Mouse (Mus musculus) gastrocnemius, adult 2 months (tissue): ENCODE measurements around the gene Asna1. TPM values are rescaled to one million over a fixed set of nuclear protein-coding genes. Genes with fewer than 3 reads are reported as not detected.

ENCODE experiments used
- DNase-seq: peaks from one replicate; pipeline ENCODE4 v3.0.0; 2022
- H3K27ac ChIP-seq: fragments of 200-600 bp; 2 replicates; pipeline ENCODE4 v1.8.1; 2022; ENCODE audit warnings: mild to moderate bottlenecking
- H3K4me3 ChIP-seq: fragments of 200-600 bp; 2 replicates; pipeline ENCODE4 v1.8.1; 2022; ENCODE audit warnings: mild to moderate bottlenecking, moderate library complexity
- CTCF ChIP-seq: fragments of 200-600 bp; IDR thresholded peaks from 2 replicates; pipeline ENCODE4 v1.8.1; 2022; ENCODE audit warnings: antibody characterized with exemption, mild to moderate bottlenecking, moderate library complexity
- intact Hi-C: fragments of 180-260 bp; cut with DNase I; formaldehyde crosslinking; loops from one replicate; pipeline ENCODE4 v1.15.1; 2025
- microRNA-seq: library from miRNA; unstranded; fragments of <30 nt; microRNA quantifications from one replicate; pipeline ENCODE4 v1.2.0, GENCODE M21; 2021
- total RNA-seq, 2 experiments: library from RNA; stranded (reverse); gene quantifications; 2 replicates each; pipeline ENCODE4 v1.2.3; 2021

The Asna1 gene
- total RNA-seq, 2 experiments from 2014 or later: 50.6 to 58.0 TPM

GRCm38 (mm10) chr8:84975434-84975833, 49.6 kb downstream of the Asna1 start:
- DNase-seq: peak; percentile 66
- H3K27ac ChIP-seq: peak overlapping the region; percentile 100

GRCm38 (mm10) chr8:84974543-84975142, 50.4 kb downstream of the Asna1 start:
- no peak for DNase-seq
- Histone ChIP-seq H3K27ac (peak overlapping the region; percentile 100), H3K4me3 (no peak overlapping the region)
- intact Hi-C loops: loop anchor here (1.0 to 10.0 kb wide), 4 partner anchors 16 to 310 kb away; partner anchors contain the start of genes Calr, Dhps, Hook2 and Ier2
- TF ChIP-seq CTCF: no peak

More at GRCm38 (mm10) chr8:84975434-84975833, 49.6 kb downstream of the Asna1 start:
- peak; percentile 88 for TF ChIP-seq CTCF
- intact Hi-C loops: loop anchor here (1.0 to 10.0 kb wide), 4 partner anchors 15 to 311 kb away; partner anchors contain the start of genes Calr, Dhps, Hook2 and Ier2
- peak overlapping the region; percentile 89 for H3K4me3 ChIP-seq

- peak; percentile 72 for DNase-seq
- intact Hi-C loops: loop anchor here (10.0 kb wide), 1 partner anchor 309 kb away; the partner anchor contains the start of gene Ier2
- Histone ChIP-seq H3K27ac (peak overlapping the region; percentile 70), H3K4me3 (no peak overlapping the region)
- peak; percentile 96 for TF ChIP-seq CTCF
Observed at GRCm38 (mm10) chr8:84973803-84974542, 51.1 kb downstream of the Asna1 start.

GRCm38 (mm10) chr8:84973079-84973478, 52.0 kb downstream of the Asna1 start:
- no peak for DNase-seq
- peak overlapping the region; percentile 70 for H3K27ac ChIP-seq
- H3K4me3 ChIP-seq: no peak overlapping the region
- intact Hi-C loops: loop anchor here (10.0 kb wide), 1 partner anchor 308 kb away; the partner anchor contains the start of gene Ier2
- no peak for TF ChIP-seq CTCF

- intact Hi-C loops: loop anchor here (10.0 kb wide), 1 partner anchor 306 kb away; the partner anchor contains the start of gene Ier2
- Histone ChIP-seq H3K27ac (no peak overlapping the region), H3K4me3 (peak overlapping the region; percentile 81)
- TF ChIP-seq CTCF: no peak
- DNase-seq: no peak
Observed at GRCm38 (mm10) chr8:84970913-84971312, 54.2 kb downstream of the Asna1 start.

- H3K27ac ChIP-seq: peak overlapping the region; percentile 94
- intact Hi-C loops: loop anchor here (10.0 kb wide), 1 partner anchor 305 kb away; the partner anchor contains the start of gene Ier2
- H3K4me3 ChIP-seq: peak overlapping the region; percentile 81
- TF ChIP-seq CTCF: no peak
- DNase-seq: peak; percentile 30
Observed at GRCm38 (mm10) chr8:84970135-84970790, 54.8 kb downstream of the Asna1 start.

- Histone ChIP-seq H3K4me3 (peak within 1 kb of the TSS; percentile 81), H3K27ac (peak within 1 kb of the TSS; percentile 94)
- intact Hi-C loops: loop anchor here (5.0 to 10.0 kb wide), 2 partner anchors 58 to 305 kb away; partner anchors contain the start of genes Asna1, Ier2 and Trir
- DNase-seq: peak; percentile 83
- no peak for TF ChIP-seq CTCF
Observed at GRCm38 (mm10) chr8:84969241-84970134, 55.6 kb downstream of the Asna1 start, which contains the start of the genes Gm49661, Prdx2 and Rnaseh2a. Gene Gm49661, minus strand, starts transcription at chr8:84969433. Gene Prdx2, plus strand, starts transcription at chr8:84969587. Gene Rnaseh2a, minus strand, starts transcription at chr8:84969767.

GRCm38 (mm10) chr8:84968650-84969049, 56.4 kb downstream of the Asna1 start:
- DNase-seq: no peak

More at GRCm38 (mm10) chr8:84968650-84969049, 56.4 kb downstream of the Asna1 start:
- intact Hi-C loops: loop anchor here (5.0 kb wide), 1 partner anchor 59 kb away; the partner anchor contains the start of genes Asna1 and Trir
- Histone ChIP-seq H3K27ac (peak overlapping the region; percentile 94), H3K4me3 (peak overlapping the region; percentile 81)
- TF ChIP-seq CTCF: no peak

Small RNA genes lying within 50 kb of the gene (microRNA-seq; reads per million reads assigned to microRNA genes)
- gene Mir7070: not detected

Other genes starting within 250 kb of the Asna1 start
- 100 to 1,000 TPM; 465 to 558 TPM for gene Nfix, start 224.9 kb downstream of the Asna1 start, total RNA-seq
- gene Dand5, start 202.5 kb downstream of the Asna1 start, total RNA-seq: 10 to 100 TPM; 10.2 to 14.3 TPM
- gene Gadd45gip1, start 193.8 kb downstream of the Asna1 start, total RNA-seq: 10 to 100 TPM; 16.2 to 30.4 TPM
- 100 to 1,000 TPM; 159 to 172 TPM for gene Rad23a, start 184.6 kb downstream of the Asna1 start, total RNA-seq
- 100 to 1,000 TPM; 149 to 205 TPM for gene Calr, start 178.3 kb downstream of the Asna1 start, total RNA-seq
- 10 to 100 TPM; 23.8 to 24.9 TPM for gene Farsa, start 168.3 kb downstream of the Asna1 start, total RNA-seq
- gene Syce2, start 153.2 kb downstream of the Asna1 start, total RNA-seq: 1 to 10 TPM; 1.2 to 1.8 TPM
- 10 to 100 TPM; 33.9 to 51.1 TPM for gene Gcdh, start 131.4 kb downstream of the Asna1 start, total RNA-seq
- not detected for gene Klf1, start 123.4 kb downstream of the Asna1 start, total RNA-seq
- 1 to 10 TPM; 4.0 to 8.4 TPM for gene Dnase2a, start 116.7 kb downstream of the Asna1 start, total RNA-seq
- gene Mast1, start 87.9 kb downstream of the Asna1 start, total RNA-seq: under 1 TPM in 1 of 2 experiments, not detected in 1; 0.17 TPM
- gene Rtbdn, start 78.3 kb downstream of the Asna1 start, total RNA-seq: not detected
- not detected for gene Gm49661, start 55.8 kb downstream of the Asna1 start, total RNA-seq
- 100 to 1,000 TPM; 151 to 245 TPM for gene Prdx2, start 55.7 kb downstream of the Asna1 start, total RNA-seq
- gene Rnaseh2a, start 55.5 kb downstream of the Asna1 start, total RNA-seq: 10 to 100 TPM; 22.1 to 25.9 TPM
- 10 to 100 TPM in 1 of 2 experiments, 1 to 10 TPM in 1; 5.7 to 10.1 TPM for gene Junb, start 46.6 kb downstream of the Asna1 start, total RNA-seq
- gene Hook2, start 34.7 kb downstream of the Asna1 start, total RNA-seq: 1 to 10 TPM; 1.4 to 2.0 TPM
- gene Best2, start 10.8 kb downstream of the Asna1 start, total RNA-seq: not detected
- 10 to 100 TPM; 71.9 to 72.4 TPM for gene Trir, start 1.5 kb upstream of the Asna1 start, total RNA-seq
- gene Tnpo2, start 11.6 kb upstream of the Asna1 start, total RNA-seq: 10 to 100 TPM; 29.9 to 33.4 TPM
- 1 to 10 TPM; 1.4 to 1.5 TPM for gene Fbxw9, start 34.8 kb upstream of the Asna1 start, total RNA-seq
- not detected for gene Gm5741, start 42.7 kb upstream of the Asna1 start, total RNA-seq
- gene Dhps, start 46.5 kb upstream of the Asna1 start, total RNA-seq: 10 to 100 TPM; 27.0 to 28.2 TPM
- 10 to 100 TPM; 44.2 to 44.9 TPM for gene Wdr83os, start 55.5 kb upstream of the Asna1 start, total RNA-seq
- 10 to 100 TPM; 16.5 to 17.2 TPM for gene Wdr83, start 56.0 kb upstream of the Asna1 start, total RNA-seq
- gene Man2b1, start 58.0 kb upstream of the Asna1 start, total RNA-seq: 10 to 100 TPM in 1 of 2 experiments, 1 to 10 TPM in 1; 8.1 to 10.3 TPM
- gene Zfp791, start 97.8 kb upstream of the Asna1 start, total RNA-seq: 1 to 10 TPM in 1 of 2 experiments, under 1 TPM in 1; 0.84 to 1.2 TPM
- not detected for gene Cks1brt, start 126.6 kb upstream of the Asna1 start, total RNA-seq
- gene Olfr371, start 200.7 kb upstream of the Asna1 start, total RNA-seq: not detected